Mouse (Mus musculus) CH12.LX (cell line): ENCODE data around the gene Barx2. TPM values are rescaled to one million over a fixed set of nuclear protein-coding genes. Genes with fewer than 3 reads are reported as not detected.

Experiments
- DNase-seq: peaks from one replicate; pipeline ENCODE4 v3.0.0-alpha.2; 2013; ENCODE audit errors: extremely low read depth
- H3K27ac ChIP-seq: 2 replicates; pipeline ENCODE4 v1.5.1; 2012; ENCODE audit warnings: low read depth, mild to moderate bottlenecking, control low read depth, moderate library complexity; ENCODE audit not compliant: insufficient read depth
- H3K27me3 ChIP-seq: replicated peaks from 2 replicates; pipeline ENCODE3; 2012; ENCODE audit warnings: inconsistent platforms
- H3K36me3 ChIP-seq, 2 experiments: replicated peaks in 1 of 2; 2 replicates each; pipeline versions ENCODE3 to v1.6.1; 2012; ENCODE audit warnings: inconsistent platforms in 1 of 2, low read length in 1 of 2, mild to moderate bottlenecking in 1 of 2, mixed read lengths in 1 of 2, moderate library complexity in 1 of 2; ENCODE audit not compliant: control insufficient read depth in 1 of 2, insufficient read depth in 1 of 2
- H3K4me1 ChIP-seq, 2 experiments: 2 replicates each; pipeline ENCODE4 v1.6.1; 2012; ENCODE audit warnings: inconsistent platforms in 1 of 2, moderate library complexity in 1 of 2; ENCODE audit not compliant: insufficient read depth in 2 of 2, control insufficient read depth in 1 of 2
- H3K4me2 ChIP-seq: 2 replicates; pipeline ENCODE4 v1.6.1; 2012; ENCODE audit warnings: low read depth, mild to moderate bottlenecking, control low read depth; ENCODE audit not compliant: poor library complexity, insufficient read depth, severe bottlenecking
- H3K4me3 ChIP-seq, 3 experiments: fragments of 150-350 bp in 1 of 3; sonication (generic) in 1 of 3; replicated peaks in 1 of 3; 2 replicates each; pipeline versions ENCODE3 to v1.5.1; 2011 to 2012; ENCODE audit warnings: low read depth in 2 of 3, low read length in 2 of 3, mild to moderate bottlenecking in 2 of 3, moderate library complexity in 2 of 3, control low read depth in 1 of 3, improper control_type of control experiment in 1 of 3, inconsistent platforms in 1 of 3, mixed read lengths in 1 of 3; ENCODE audit not compliant: poor library complexity in 1 of 3
- H3K79me2 ChIP-seq: replicated peaks from 2 replicates; pipeline ENCODE4 v1.6.1; 2012; ENCODE audit warnings: mild to moderate bottlenecking, moderate library complexity; ENCODE audit not compliant: control insufficient read depth, poor library complexity, insufficient read depth, severe bottlenecking; ENCODE audit errors: extremely low read depth
- H3K9ac ChIP-seq: 2 replicates; pipeline ENCODE4 v1.6.1; 2012; ENCODE audit warnings: low read depth, mild to moderate bottlenecking, control low read depth, moderate library complexity; ENCODE audit not compliant: insufficient read depth
- H3K9me3 ChIP-seq: replicated peaks from 2 replicates; pipeline ENCODE3; 2012; ENCODE audit warnings: low read length, inconsistent platforms, mixed read lengths
- BHLHE40 ChIP-seq: IDR thresholded peaks from 2 replicates; pipeline ENCODE4 v1.6.1; 2011; ENCODE audit warnings: mild to moderate bottlenecking, low read depth, low read length, improper control_type of control experiment
- CHD2 ChIP-seq: IDR thresholded peaks from 2 replicates; pipeline ENCODE4 v1.6.1; 2011; ENCODE audit warnings: low read length, improper control_type of control experiment
- CTCF ChIP-seq, 2 experiments: IDR thresholded peaks in 1 of 2; conservative IDR thresholded peaks in 1 of 2; 2 replicates each; pipeline ENCODE4 v1.5.1; 2011 to 2012; ENCODE audit warnings: low read depth in 2 of 2, low read length in 2 of 2, improper control_type of control experiment in 1 of 2, inconsistent platforms in 1 of 2, mild to moderate bottlenecking in 1 of 2, moderate library complexity in 1 of 2
- HCFC1 ChIP-seq: IDR thresholded peaks from 2 replicates; pipeline ENCODE4 v1.6.1; 2012; ENCODE audit warnings: low read depth, mild to moderate bottlenecking, inconsistent platforms, low read length, improper control_type of control experiment
- IRF4 ChIP-seq: IDR thresholded peaks from 2 replicates; pipeline ENCODE4 v1.6.1; 2014; ENCODE audit warnings: low read depth, mild to moderate bottlenecking, inconsistent platforms, low read length, improper control_type of control experiment
- KAT2A ChIP-seq: IDR thresholded peaks from 2 replicates; pipeline ENCODE4 v1.6.1; 2012; ENCODE audit warnings: low read length, improper control_type of control experiment, inconsistent platforms; ENCODE audit not compliant: insufficient replicate concordance
- MEF2A ChIP-seq: IDR thresholded peaks from 2 replicates; pipeline ENCODE4 v1.6.1; 2014; ENCODE audit warnings: low read depth, mild to moderate bottlenecking, inconsistent platforms, low read length, improper control_type of control experiment, borderline replicate concordance
- NRF1 ChIP-seq: IDR thresholded peaks from 2 replicates; pipeline ENCODE4 v1.6.1; 2014; ENCODE audit warnings: low read depth, mild to moderate bottlenecking, inconsistent platforms, low read length, improper control_type of control experiment, moderate library complexity
- PAX5 ChIP-seq: IDR thresholded peaks from 2 replicates; pipeline ENCODE4 v1.6.1; 2012; ENCODE audit warnings: low read length, inconsistent platforms, mixed read lengths
- TBP ChIP-seq: conservative IDR thresholded peaks from 2 replicates; pipeline ENCODE4 v1.6.1; 2011; ENCODE audit warnings: low read depth, low read length, improper control_type of control experiment
- TCF12 ChIP-seq: IDR thresholded peaks from 2 replicates; pipeline ENCODE4 v1.6.1; 2014; ENCODE audit warnings: low read depth, mild to moderate bottlenecking, inconsistent platforms, low read length, improper control_type of control experiment
- UBTF ChIP-seq: IDR thresholded peaks from 2 replicates; pipeline ENCODE4 v1.6.1; 2012; ENCODE audit warnings: low read depth, mild to moderate bottlenecking, inconsistent platforms, low read length, improper control_type of control experiment, moderate library complexity
- USF1 ChIP-seq: IDR thresholded peaks from 2 replicates; pipeline ENCODE4 v1.6.1; 2014; ENCODE audit warnings: low read depth, mild to moderate bottlenecking, inconsistent platforms, low read length, improper control_type of control experiment
- dilution Hi-C: fragments of 300-500 bp; cut with MboI; formaldehyde crosslinking; loops from 2 replicates; pipeline ENCODE4 v1.14.3; 2020; ENCODE audit warnings: low sequenced_read_pairs; ENCODE audit not compliant: extremely low pct_unique_long_range_greater_than_20kb, extremely low pct_ligation_motif_present
- in situ Hi-C: fragments of 300-500 bp; cut with MboI; formaldehyde crosslinking; loops from 3 replicates; pipeline ENCODE4 v1.14.3; 2019; ENCODE audit warnings: low sequenced_read_pairs, low pct_ligation_motif_present, low pct_unique_long_range_greater_than_20kb, mixed read lengths
- polyA plus RNA-seq: library from polyadenylated mRNA; unstranded; fragments of >175 nt; gene quantifications from 2 replicates; pipeline ENCODE4 v1.2.1, GENCODE M21; 2012; ENCODE audit warnings: low read depth; ENCODE audit not compliant: insufficient read length
- total RNA-seq, 2 experiments: library from RNA; depleted of rRNA; stranded (reverse); fragments of 300-350 nt in 1 of 2; fragments of >200 nt in 1 of 2; gene quantifications; 2 replicates each; pipeline ENCODE4 v1.2.3; 2012 to 2014

The Barx2 gene
- total and polyA plus RNA-seq, 3 experiments: not detected

DNA sequence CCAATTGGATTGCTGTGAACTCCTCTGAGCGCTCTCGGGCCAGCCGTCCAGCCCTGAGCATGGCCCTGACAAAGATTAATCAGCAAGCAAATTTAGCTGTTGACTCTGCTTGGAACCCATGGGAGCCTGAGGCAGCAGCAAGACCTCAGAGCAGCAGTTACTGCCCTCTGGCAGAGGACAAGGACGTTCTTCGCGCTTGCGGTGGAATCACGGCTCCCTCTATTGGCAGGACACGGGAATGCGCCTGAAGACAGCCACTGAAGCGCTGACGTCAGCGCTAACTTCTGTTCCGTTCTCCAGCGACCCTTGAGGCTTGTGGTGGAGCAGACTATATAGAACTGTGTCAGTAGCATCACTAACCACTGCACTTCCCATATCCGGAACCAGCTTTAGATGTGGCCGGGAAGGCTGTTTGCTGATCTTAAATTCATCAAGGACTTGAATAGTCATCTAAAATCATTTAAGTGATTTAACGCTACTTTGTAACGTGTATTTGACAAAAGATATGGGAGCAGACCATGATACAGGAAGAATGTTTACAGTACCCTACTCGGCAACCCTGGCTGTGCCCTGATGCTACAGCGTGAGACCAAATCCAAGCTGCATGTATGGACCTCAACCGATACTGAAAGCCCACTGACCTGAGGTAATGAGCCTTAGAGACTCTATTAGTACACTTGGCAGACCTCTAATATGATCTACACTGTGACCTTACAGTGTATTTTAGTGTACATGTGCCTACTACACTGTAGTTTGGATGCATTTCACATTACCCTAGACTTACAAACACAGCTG is 12.8 kb upstream of the Barx2 start (continued):
- TF ChIP-seq NRF1 (peak; percentile 34; the same call in 1 of the 2 replicates), KAT2A (no peak), PAX5 (no peak), TCF12 (peak; percentile 22; the same call in 1 of the 2 replicates), MEF2A (peak; percentile 68; the same call in 1 of the 2 replicates), TBP (no peak), HCFC1 (no peak; the same call in 1 of the 2 replicates), IRF4 (peak; percentile 56; the same call in 1 of the 2 replicates), USF1 (no peak)

DNA sequence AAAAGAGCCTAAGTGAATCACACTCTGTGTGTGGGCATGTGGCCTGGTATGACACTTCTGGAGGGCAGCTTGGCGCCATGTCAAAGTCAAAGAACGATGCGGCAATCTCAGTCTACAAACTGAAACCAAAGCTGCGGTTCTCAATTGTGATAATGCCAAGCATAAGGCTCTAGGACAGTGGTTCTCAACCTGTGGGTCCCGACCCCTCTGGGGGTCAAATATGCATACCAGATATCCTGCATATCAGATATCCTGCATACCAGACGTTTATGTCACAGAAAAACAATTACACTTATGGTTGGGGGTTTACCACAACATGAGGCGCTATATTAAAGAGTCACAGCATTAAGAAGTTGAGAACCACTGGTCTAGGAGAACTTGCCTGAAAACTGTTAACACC is 10.3 kb upstream of the Barx2 start:
- H3K9me3 ChIP-seq: no peaks in the 10 kb centered on the region
- H3K4me3 ChIP-seq: no peak overlapping the region
- H3K27me3 ChIP-seq: no peaks in the 10 kb centered on the region
- H3K9ac ChIP-seq: no peak overlapping the region
- 0 out of 2 replicates have a peak overlapping the region, but pooled peaks have one; percentile 5 for H3K4me2 ChIP-seq
- H3K36me3 ChIP-seq: no peaks in the 10 kb centered on the region
- H3K27ac ChIP-seq: no peak overlapping the region
- H3K4me1 ChIP-seq: peaks cover 4 to 5% of the 10 kb centered on the region in 2 experiments
- dilution Hi-C loops (no loop called here), in situ Hi-C loops (no loop called here)
- DNase-seq: no peak
- TF ChIP-seq CHD2 (peak; percentile 85), BHLHE40 (no peak)
- no peaks in the 10 kb centered on the region for H3K79me2 ChIP-seq

DNA sequence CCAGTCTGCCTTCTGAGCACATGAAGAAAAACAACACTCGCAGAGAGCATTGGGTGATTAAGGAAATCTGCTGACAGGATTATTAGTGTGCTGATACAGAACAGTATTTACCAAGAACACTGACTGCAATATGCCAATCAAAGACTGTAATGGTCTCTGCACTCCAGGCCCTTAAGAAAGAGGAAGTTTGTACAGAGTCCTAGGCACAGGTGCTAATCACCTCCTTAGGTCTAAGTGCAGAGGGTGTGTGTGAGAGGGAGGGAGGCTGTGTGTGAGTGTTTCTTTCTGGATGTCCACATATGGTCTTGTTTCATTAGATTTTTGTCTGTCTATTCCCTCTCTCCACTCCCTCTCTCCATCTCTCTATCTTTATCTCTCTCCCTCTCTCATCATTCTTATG is 6.5 kb upstream of the Barx2 start:
- Histone ChIP-seq H3K27me3 (no peaks in the 10 kb centered on the region), H3K9ac (no peak overlapping the region), H3K27ac (no peak overlapping the region), H3K4me3 (no peak overlapping the region), H3K4me1 (no peaks in the 10 kb centered on the region), H3K4me2 (no peak overlapping the region), H3K36me3 (no peaks in the 10 kb centered on the region), H3K9me3 (peaks cover 2% of the 10 kb centered on the region), H3K79me2 (no peaks in the 10 kb centered on the region)
- dilution Hi-C loops (no loop called here), in situ Hi-C loops (no loop called here)
- TF ChIP-seq UBTF (no peak), CTCF (conservative IDR thresholded peaks at IDR 0.05 in 1 of 2, IDR thresholded peaks at IDR 0.05 in 1 of 2; ENCODE audit: low read depth in 2 of 2, low read length in 2 of 2) (no peak), IRF4 (no peak)
- DNase-seq: no peak
